Mouse (Mus musculus) T-helper 1 cell (primary cell): ENCODE data around the gene Sos2.
"Not testable (repeated sequence)": the region's sequence is repeated elsewhere in the genome, so short reads cannot be mapped to it uniquely, and the experiment has no call there.

Experiments
- in situ Hi-C: fragments of 300-600 bp; cut with MboI, MseI; formaldehyde crosslinking; loops from one replicate; pipeline ENCODE4 v1.15.1; 2025; ENCODE audit warnings: high pct_unique_total_duplicates

Gene Sos2

GRCm38 (mm10) chr12:69573271-69573670, 108.4 kb downstream of the Sos2 start:
- in situ Hi-C loops, result no loop called here

GRCm38 (mm10) chr12:69569926-69570325, 111.7 kb downstream of the Sos2 start:
- in situ Hi-C loops, result no loop called here

GRCm38 (mm10) chr12:69568266-69568665, 113.4 kb downstream of the Sos2 start:
- in situ Hi-C loops, result no loop called here

- in situ Hi-C loops, result not testable (repeated sequence)
These were observed 120.6 kb downstream of the Sos2 start for GRCm38 (mm10) chr12:69561006-69561405.

- in situ Hi-C loops, result no loop called here
These were observed 125.3 kb downstream of the Sos2 start for GRCm38 (mm10) chr12:69556221-69556861.

GRCm38 (mm10) chr12:69545456-69546178, 136.0 kb downstream of the Sos2 start:
- in situ Hi-C loops, result no loop called here

- in situ Hi-C loops, result no loop called here
These were observed 136.7 kb downstream of the Sos2 start for GRCm38 (mm10) chr12:69544994-69545393.

GRCm38 (mm10) chr12:69544562-69544961, 137.1 kb downstream of the Sos2 start:
- in situ Hi-C loops, result no loop called here

- in situ Hi-C loops, result no loop called here
These were observed 139.3 kb downstream of the Sos2 start for GRCm38 (mm10) chr12:69542376-69542775.

- in situ Hi-C loops, result no loop called here
These were observed 140.0 kb downstream of the Sos2 start for GRCm38 (mm10) chr12:69541663-69542062.

GRCm38 (mm10) chr12:69539353-69539752, 142.3 kb downstream of the Sos2 start:
- in situ Hi-C loops, result no loop called here

- in situ Hi-C loops, result no loop called here
These were observed 143.2 kb downstream of the Sos2 start for GRCm38 (mm10) chr12:69538362-69538950.

- in situ Hi-C loops, result no loop called here
These were observed 143.8 kb downstream of the Sos2 start for GRCm38 (mm10) chr12:69537675-69538361.

- in situ Hi-C loops, result no loop called here
These were observed 144.4 kb downstream of the Sos2 start for GRCm38 (mm10) chr12:69537243-69537674.

GRCm38 (mm10) chr12:69536616-69537242, 144.9 kb downstream of the Sos2 start:
- in situ Hi-C loops, result no loop called here
